Mouse (Mus musculus) splenic B cell, adult 2 months (primary cell): ENCODE measurements around the gene Cdk6.

Experiments used
- DNase-seq: peaks from one replicate; pipeline ENCODE4 v3.0.0-alpha.2; 2011; ENCODE audit warnings: low read depth, low spot score
- H3K27me3 ChIP-seq: 2 replicates; pipeline ENCODE4 v1.6.1; 2012; ENCODE audit warnings: mild to moderate bottlenecking, low read length, moderate library complexity, mixed read lengths; ENCODE audit not compliant: control insufficient read depth, poor library complexity, insufficient read depth, severe bottlenecking
- H3K36me3 ChIP-seq: 2 replicates; pipeline ENCODE4 v1.6.1; 2012; ENCODE audit warnings: mild to moderate bottlenecking, low read length, moderate library complexity, mixed read lengths; ENCODE audit not compliant: control insufficient read depth, poor library complexity, insufficient read depth, severe bottlenecking

Cdk6 gene

GRCm38 (mm10) chr5:3486579-3487282 lies 145.4 kb downstream of the Cdk6 start:
- no peak for DNase-seq
- H3K27me3 ChIP-seq = no peaks in the 10 kb centered on the region
- no peaks in the 10 kb centered on the region for H3K36me3 ChIP-seq

GRCm38 (mm10) chr5:3488146-3488774 lies 147.0 kb downstream of the Cdk6 start:
- no peaks in the 10 kb centered on the region for H3K36me3 ChIP-seq
- H3K27me3 ChIP-seq = no peaks in the 10 kb centered on the region
- no peak for DNase-seq

- no peak for DNase-seq
- Histone ChIP-seq H3K27me3 (no peaks in the 10 kb centered on the region), H3K36me3 (no peaks in the 10 kb centered on the region)
These were observed 149.1 kb downstream of the Cdk6 start for GRCm38 (mm10) chr5:3490358-3490757.

GRCm38 (mm10) chr5:3491084-3491483 lies 149.8 kb downstream of the Cdk6 start:
- H3K36me3 ChIP-seq = no peaks in the 10 kb centered on the region
- no peaks in the 10 kb centered on the region for H3K27me3 ChIP-seq
- no peak for DNase-seq

- H3K36me3 ChIP-seq = no peaks in the 10 kb centered on the region
- no peaks in the 10 kb centered on the region for H3K27me3 ChIP-seq
- no peak for DNase-seq
These were observed 150.6 kb downstream of the Cdk6 start for GRCm38 (mm10) chr5:3491883-3492282.

GRCm38 (mm10) chr5:3492776-3493636 lies 151.7 kb downstream of the Cdk6 start:
- Histone ChIP-seq H3K36me3 (no peaks in the 10 kb centered on the region), H3K27me3 (no peaks in the 10 kb centered on the region)
- peak; percentile 58 for DNase-seq

GRCm38 (mm10) chr5:3493968-3494367 lies 152.7 kb downstream of the Cdk6 start:
- no peaks in the 10 kb centered on the region for H3K36me3 ChIP-seq
- peak; percentile 81 for DNase-seq
- H3K27me3 ChIP-seq = no peaks in the 10 kb centered on the region

- Histone ChIP-seq H3K36me3 (no peaks in the 10 kb centered on the region), H3K27me3 (no peaks in the 10 kb centered on the region)
- DNase-seq = peak; percentile 53
These were observed 153.3 kb downstream of the Cdk6 start for GRCm38 (mm10) chr5:3494452-3495187.

- Histone ChIP-seq H3K36me3 (no peaks in the 10 kb centered on the region), H3K27me3 (no peaks in the 10 kb centered on the region)
- DNase-seq = no peak
These were observed 156.2 kb downstream of the Cdk6 start for GRCm38 (mm10) chr5:3497505-3497925.

GRCm38 (mm10) chr5:3500298-3500697 lies 159.0 kb downstream of the Cdk6 start:
- no peaks in the 10 kb centered on the region for H3K36me3 ChIP-seq
- no peak for DNase-seq
- H3K27me3 ChIP-seq = no peaks in the 10 kb centered on the region

GRCm38 (mm10) chr5:3500957-3501563 lies 159.8 kb downstream of the Cdk6 start:
- no peaks in the 10 kb centered on the region for H3K36me3 ChIP-seq
- no peak for DNase-seq
- no peaks in the 10 kb centered on the region for H3K27me3 ChIP-seq

- Histone ChIP-seq H3K36me3 (no peaks in the 10 kb centered on the region), H3K27me3 (no peaks in the 10 kb centered on the region)
- peak; percentile 77 for DNase-seq
These were observed 160.3 kb downstream of the Cdk6 start for GRCm38 (mm10) chr5:3501564-3502001.

- no peaks in the 10 kb centered on the region for H3K27me3 ChIP-seq
- DNase-seq = peak; percentile 62
- H3K36me3 ChIP-seq = no peaks in the 10 kb centered on the region
These were observed 161.5 kb downstream of the Cdk6 start for GRCm38 (mm10) chr5:3502610-3503350.
